Mouse (Mus musculus): ENCODE data around the gene Olfr314. TPM values are rescaled to one million over a fixed set of nuclear protein-coding genes. Genes with fewer than 3 reads are reported as not detected.
"Not testable (repeated sequence)": the region's sequence is repeated elsewhere in the genome, so short reads cannot be mapped to it uniquely, and the experiment has no call there.

Gene Olfr314
- not detected in 2 replicates for polyA plus RNA-seq (2015; fragmentation: Nextera tagmentation; extraction: Ambion mirVana)

GRCm38 (mm10) chr11:58782480-58783089, at the start of gene Olfr314:
Gene Olfr314, plus strand, starts transcription at chr11:58782952.
- no peak within 1 kb of the TSS for H3K9ac ChIP-seq
- no peaks in the 10 kb centered on the region for H3K4me1 ChIP-seq
- no peaks in the 10 kb centered on the region for H3K27me3 ChIP-seq
- ATAC-seq (ENCODE audit: insufficient number of reproducible peaks, low FRiP score, low TSS enrichment, low read depth), result no peak
- no peak within 1 kb of the TSS for H3K4me3 ChIP-seq (replicated peaks)
- no peaks in the 10 kb centered on the region for H3K36me3 ChIP-seq
- no peaks in the 10 kb centered on the region for H3K9me3 ChIP-seq (replicated peaks)
- H3K27ac ChIP-seq (replicated peaks), result no peak within 1 kb of the TSS
- H3K4me2 ChIP-seq (replicated peaks), result no peak within 1 kb of the TSS
- 69% methylated on average over 6 of the region's 6 CpGs for WGBS

- H3K9ac ChIP-seq, result no peak overlapping the region
- H3K4me3 ChIP-seq (replicated peaks), result no peak overlapping the region
- 44% methylated on average over 3 of the region's 3 CpGs for WGBS
- no peak for ATAC-seq (ENCODE audit: insufficient number of reproducible peaks, low FRiP score, low TSS enrichment, low read depth)
- no peaks in the 10 kb centered on the region for H3K27me3 ChIP-seq
- H3K4me2 ChIP-seq (replicated peaks), result no peak overlapping the region
- H3K27ac ChIP-seq (replicated peaks), result no peak overlapping the region
- no peaks in the 10 kb centered on the region for H3K4me1 ChIP-seq
- H3K9me3 ChIP-seq (replicated peaks), result no peaks in the 10 kb centered on the region
- no peaks in the 10 kb centered on the region for H3K36me3 ChIP-seq
These were observed 49.4 kb upstream of the Olfr314 start for GRCm38 (mm10) chr11:58733372-58733771.

- Histone ChIP-seq H3K4me1 (no peaks in the 10 kb centered on the region), H3K27me3 (no peaks in the 10 kb centered on the region), H3K9me3 (replicated peaks) (no peaks in the 10 kb centered on the region), H3K4me2 (replicated peaks) (no peak within 1 kb of the TSS), H3K4me3 (replicated peaks) (no peak within 1 kb of the TSS), H3K27ac (replicated peaks) (no peak within 1 kb of the TSS), H3K9ac (no peak within 1 kb of the TSS), H3K36me3 (no peaks in the 10 kb centered on the region)
- ATAC-seq (ENCODE audit: insufficient number of reproducible peaks, low FRiP score, low TSS enrichment, low read depth), result no peak
- WGBS, result 67% methylated on average over 4 of the region's 4 CpGs
These were observed 43.9 kb upstream of the Olfr314 start, which contains the start of gene Olfr317 for GRCm38 (mm10) chr11:58738792-58739262. Gene Olfr317, minus strand, starts transcription at chr11:58739212.

- not testable (repeated sequence) for H3K9ac ChIP-seq; H3K36me3 ChIP-seq; H3K27ac ChIP-seq (replicated peaks); ATAC-seq (ENCODE audit: insufficient number of reproducible peaks, low FRiP score, low TSS enrichment, low read depth); H3K27me3 ChIP-seq; H3K4me1 ChIP-seq; H3K9me3 ChIP-seq (replicated peaks); H3K4me2 ChIP-seq (replicated peaks); H3K4me3 ChIP-seq (replicated peaks)
- WGBS, result 90% methylated on average over 18 of the region's 18 CpGs
These were observed 31.7 kb upstream of the Olfr314 start for GRCm38 (mm10) chr11:58751096-58751495.

- H3K27me3 ChIP-seq, result no peaks in the 10 kb centered on the region
- no peak for ATAC-seq (ENCODE audit: insufficient number of reproducible peaks, low FRiP score, low TSS enrichment, low read depth)
These were observed 30.3 kb upstream of the Olfr314 start, which contains the start of gene Olfr316 for GRCm38 (mm10) chr11:58752434-58752833. Gene Olfr316, plus strand, starts transcription at chr11:58752734.

GRCm38 (mm10) chr11:58772888-58773287, 9.9 kb upstream of the Olfr314 start, which contains the start of gene Olfr315:
Gene Olfr315, plus strand, starts transcription at chr11:58773188.
- H3K36me3 ChIP-seq, result no peaks in the 10 kb centered on the region
- H3K27me3 ChIP-seq, result no peaks in the 10 kb centered on the region
- H3K27ac ChIP-seq (replicated peaks), result no peak within 1 kb of the TSS
- no peaks in the 10 kb centered on the region for H3K9me3 ChIP-seq (replicated peaks)
- H3K9ac ChIP-seq, result no peak within 1 kb of the TSS
- H3K4me2 ChIP-seq (replicated peaks), result no peak within 1 kb of the TSS
- no peak for ATAC-seq (ENCODE audit: insufficient number of reproducible peaks, low FRiP score, low TSS enrichment, low read depth)
- H3K4me3 ChIP-seq (replicated peaks), result no peak within 1 kb of the TSS
- H3K4me1 ChIP-seq, result no peaks in the 10 kb centered on the region

More at GRCm38 (mm10) chr11:58752434-58752833, 30.3 kb upstream of the Olfr314 start, which contains the start of gene Olfr316:
- no peak within 1 kb of the TSS for H3K9ac ChIP-seq
- H3K9me3 ChIP-seq (replicated peaks), result no peaks in the 10 kb centered on the region
- WGBS, result 78% methylated on average over 2 of the region's 2 CpGs
- no peaks in the 10 kb centered on the region for H3K4me1 ChIP-seq
- no peaks in the 10 kb centered on the region for H3K36me3 ChIP-seq
- no peak within 1 kb of the TSS for H3K27ac ChIP-seq (replicated peaks)
- no peak within 1 kb of the TSS for H3K4me3 ChIP-seq (replicated peaks)
- no peak within 1 kb of the TSS for H3K4me2 ChIP-seq (replicated peaks)

- WGBS, result 83% methylated on average over 2 of the region's 2 CpGs
- no peaks in the 10 kb centered on the region for H3K27me3 ChIP-seq
- H3K27ac ChIP-seq (replicated peaks), result no peak overlapping the region
- no peak overlapping the region for H3K4me3 ChIP-seq (replicated peaks)
- H3K9ac ChIP-seq, result no peak overlapping the region
- no peak overlapping the region for H3K4me2 ChIP-seq (replicated peaks)
- no peaks in the 10 kb centered on the region for H3K4me1 ChIP-seq
- no peaks in the 10 kb centered on the region for H3K36me3 ChIP-seq
- no peak for ATAC-seq (ENCODE audit: insufficient number of reproducible peaks, low FRiP score, low TSS enrichment, low read depth)
- no peaks in the 10 kb centered on the region for H3K9me3 ChIP-seq (replicated peaks)
These were observed 1.4 kb downstream of the Olfr314 start for GRCm38 (mm10) chr11:58784182-58784581.

- H3K27me3 ChIP-seq, result no peaks in the 10 kb centered on the region
- no peak overlapping the region for H3K9ac ChIP-seq
- no peak for ATAC-seq (ENCODE audit: insufficient number of reproducible peaks, low FRiP score, low TSS enrichment, low read depth)
- H3K9me3 ChIP-seq (replicated peaks), result no peaks in the 10 kb centered on the region
- 81% methylated on average over 10 of the region's 10 CpGs for WGBS
- H3K36me3 ChIP-seq, result no peaks in the 10 kb centered on the region
- no peak overlapping the region for H3K27ac ChIP-seq (replicated peaks)
- no peak overlapping the region for H3K4me3 ChIP-seq (replicated peaks)
- no peak overlapping the region for H3K4me2 ChIP-seq (replicated peaks)
- no peaks in the 10 kb centered on the region for H3K4me1 ChIP-seq
These were observed 4.9 kb downstream of the Olfr314 start for GRCm38 (mm10) chr11:58787651-58788050.

GRCm38 (mm10) chr11:58788346-58788745, 5.6 kb downstream of the Olfr314 start:
- no peaks in the 10 kb centered on the region for H3K27me3 ChIP-seq
- no peak overlapping the region for H3K4me2 ChIP-seq (replicated peaks)
- no peaks in the 10 kb centered on the region for H3K4me1 ChIP-seq
- no peaks in the 10 kb centered on the region for H3K9me3 ChIP-seq (replicated peaks)
- no peaks in the 10 kb centered on the region for H3K36me3 ChIP-seq
- no peak overlapping the region for H3K9ac ChIP-seq
- no peak overlapping the region for H3K27ac ChIP-seq (replicated peaks)
- no peak overlapping the region for H3K4me3 ChIP-seq (replicated peaks)
- WGBS, result 75% methylated on average over 8 of the region's 8 CpGs
- ATAC-seq (ENCODE audit: insufficient number of reproducible peaks, low FRiP score, low TSS enrichment, low read depth), result no peak

- H3K9me3 ChIP-seq (replicated peaks), result no peaks in the 10 kb centered on the region
- no peaks in the 10 kb centered on the region for H3K4me1 ChIP-seq
- ATAC-seq (ENCODE audit: insufficient number of reproducible peaks, low FRiP score, low TSS enrichment, low read depth), result no peak
- H3K36me3 ChIP-seq, result no peaks in the 10 kb centered on the region
- no peak overlapping the region for H3K9ac ChIP-seq
- H3K4me3 ChIP-seq (replicated peaks), result no peak overlapping the region
- WGBS, result 25% methylated on average over 3 of the region's 3 CpGs
- H3K4me2 ChIP-seq (replicated peaks), result no peak overlapping the region
- no peak overlapping the region for H3K27ac ChIP-seq (replicated peaks)
- H3K27me3 ChIP-seq, result no peaks in the 10 kb centered on the region
These were observed 6.8 kb downstream of the Olfr314 start for GRCm38 (mm10) chr11:58789532-58789931.

GRCm38 (mm10) chr11:58790053-58790452, 7.3 kb downstream of the Olfr314 start:
- Histone ChIP-seq H3K9me3 (replicated peaks) (no peaks in the 10 kb centered on the region), H3K4me1 (no peaks in the 10 kb centered on the region), H3K27me3 (no peaks in the 10 kb centered on the region), H3K9ac (no peak overlapping the region), H3K27ac (replicated peaks) (no peak overlapping the region), H3K36me3 (no peaks in the 10 kb centered on the region), H3K4me2 (replicated peaks) (no peak overlapping the region), H3K4me3 (replicated peaks) (no peak overlapping the region)
- 44% methylated on average over 2 of the region's 2 CpGs for WGBS
- ATAC-seq (ENCODE audit: insufficient number of reproducible peaks, low FRiP score, low TSS enrichment, low read depth), result no peak

GRCm38 (mm10) chr11:58790646-58791045, 7.9 kb downstream of the Olfr314 start:
- H3K36me3 ChIP-seq, result no peaks in the 10 kb centered on the region
- H3K4me2 ChIP-seq (replicated peaks), result no peak overlapping the region
- ATAC-seq (ENCODE audit: insufficient number of reproducible peaks, low FRiP score, low TSS enrichment, low read depth), result no peak
- H3K27ac ChIP-seq (replicated peaks), result no peak overlapping the region
- no peaks in the 10 kb centered on the region for H3K4me1 ChIP-seq
- 73% methylated on average over 6 of the region's 6 CpGs for WGBS
- H3K9me3 ChIP-seq (replicated peaks), result no peaks in the 10 kb centered on the region
- H3K9ac ChIP-seq, result no peak overlapping the region
- no peak overlapping the region for H3K4me3 ChIP-seq (replicated peaks)
- no peaks in the 10 kb centered on the region for H3K27me3 ChIP-seq
